Mouse (Mus musculus) cerebellum, postnatal 4 days (tissue): ENCODE data around the gene Cryzl1.

Experiments
- DNase-seq, 2 experiments: peaks; one replicate each; pipeline ENCODE4 v3.0.0; 2022; ENCODE audit warnings: low spot score in 2 of 2, mixed read lengths in 1 of 2

The Cryzl1 gene

GRCm38 (mm10) chr16:91728123-91729065 lies at the start of gene Cryzl1:
Gene Cryzl1, minus strand, starts transcription at chr16:91728975.
- peak; percentile 94 to 97 for DNase-seq

GRCm38 (mm10) chr16:91772586-91772985 lies 43.8 kb upstream of the Cryzl1 start:
- DNase-seq = no peak

- DNase-seq = no peak
Observed at GRCm38 (mm10) chr16:91771334-91771733, 42.6 kb upstream of the Cryzl1 start.

- DNase-seq = no peak
Observed at GRCm38 (mm10) chr16:91770662-91771061, 41.9 kb upstream of the Cryzl1 start.

GRCm38 (mm10) chr16:91769911-91770310 lies 41.1 kb upstream of the Cryzl1 start:
- no peak for DNase-seq

- DNase-seq = no peak
Observed at GRCm38 (mm10) chr16:91768586-91768985, 39.8 kb upstream of the Cryzl1 start.

- DNase-seq = no peak
Observed at GRCm38 (mm10) chr16:91767165-91767701, 38.5 kb upstream of the Cryzl1 start.

- DNase-seq = no peak
Observed at GRCm38 (mm10) chr16:91765816-91766210, 37.0 kb upstream of the Cryzl1 start.

- no peak for DNase-seq
Observed at GRCm38 (mm10) chr16:91765121-91765815, 36.5 kb upstream of the Cryzl1 start.

- no peak for DNase-seq
Observed at GRCm38 (mm10) chr16:91764414-91764813, 35.6 kb upstream of the Cryzl1 start.

GRCm38 (mm10) chr16:91763975-91764374 lies 35.2 kb upstream of the Cryzl1 start:
- no peak for DNase-seq

- no peak for DNase-seq
Observed at GRCm38 (mm10) chr16:91762476-91762875, 33.7 kb upstream of the Cryzl1 start.

GRCm38 (mm10) chr16:91761761-91762160 lies 33.0 kb upstream of the Cryzl1 start:
- DNase-seq = no peak

- no peak for DNase-seq
Observed at GRCm38 (mm10) chr16:91761202-91761601, 32.4 kb upstream of the Cryzl1 start.

GRCm38 (mm10) chr16:91754957-91755356 lies 26.2 kb upstream of the Cryzl1 start:
- no peak for DNase-seq

- DNase-seq = no peak
Observed at GRCm38 (mm10) chr16:91753611-91754010, 24.8 kb upstream of the Cryzl1 start.

- DNase-seq = no peak
Observed at GRCm38 (mm10) chr16:91751644-91752385, 23.0 kb upstream of the Cryzl1 start.

- no peak for DNase-seq
Observed at GRCm38 (mm10) chr16:91747567-91747966, 18.8 kb upstream of the Cryzl1 start.

GRCm38 (mm10) chr16:91746101-91746950 lies 17.6 kb upstream of the Cryzl1 start:
- no peak for DNase-seq

- DNase-seq = no peak
Observed at GRCm38 (mm10) chr16:91743055-91743454, 14.3 kb upstream of the Cryzl1 start.

- DNase-seq = no peak
Observed at GRCm38 (mm10) chr16:91740918-91741255, 12.1 kb upstream of the Cryzl1 start.
